Mouse (Mus musculus): ENCODE results near the gene Paxip1. TPM values are rescaled to one million over a fixed set of nuclear protein-coding genes. Genes with fewer than 3 reads are reported as not detected.

Gene Paxip1
- total RNA-seq, 1 experiment, result 49.3 TPM

DNA sequence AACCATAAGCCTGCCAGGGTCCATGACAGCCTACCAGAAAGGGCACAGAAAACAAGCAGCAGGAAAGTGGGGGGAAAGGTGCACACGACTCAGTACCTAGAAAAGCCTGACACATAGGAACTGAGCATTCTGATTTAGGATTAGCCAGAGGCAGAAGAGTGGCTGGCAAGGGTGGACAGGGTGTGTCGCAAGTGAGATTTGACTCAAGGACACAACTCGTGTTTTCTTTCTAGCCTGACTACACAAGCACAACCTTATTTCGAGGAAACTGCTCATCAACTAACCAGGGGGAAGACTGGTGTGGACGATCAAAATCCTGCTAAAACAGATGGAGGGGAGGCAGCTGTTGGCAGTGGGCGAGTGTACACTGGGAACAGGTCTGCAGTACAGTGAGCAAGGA, 52.3 kb downstream of the Paxip1 start:
- no peak overlapping the region; the same call in 1 of the 2 replicates for H3K27ac ChIP-seq (ENCODE audit: insufficient read depth, low read depth, low read length, poor library complexity, severe bottlenecking)
- DNase-seq (ENCODE audit: low read depth, low spot score), result no peak
- H3K36me3 ChIP-seq (ENCODE audit: control insufficient read depth, insufficient read depth, low read length, poor library complexity, severe bottlenecking), result peaks cover 22% of the 10 kb centered on the region
- no peak overlapping the region for H3K9ac ChIP-seq (ENCODE audit: insufficient read depth, low read depth, low read length, poor library complexity, severe bottlenecking)
- no peak overlapping the region for H3K4me3 ChIP-seq (ENCODE audit: insufficient read depth in 1 of 2, low read depth in 1 of 2, low read length in 2 of 2, poor library complexity in 1 of 2, severe bottlenecking in 1 of 2)
- no peaks in the 10 kb centered on the region for H3K9me3 ChIP-seq (ENCODE audit: control insufficient read depth, insufficient read depth, low read depth, low read length)
- in situ Hi-C loops (cut with MboI; ENCODE audit: low sequenced_read_pairs in 2 of 2, unreplicated experiment in 2 of 2), result no loop called here
- TF ChIP-seq ZNF384 (IDR thresholded peaks at IDR 0.05; ENCODE audit: low read depth, low read length) (no peak), HCFC1 (IDR thresholded peaks at IDR 0.05; ENCODE audit: borderline replicate concordance, insufficient read depth, low read length) (no peak), CHD2 (IDR thresholded peaks at IDR 0.05; ENCODE audit: low read depth, low read length) (no peak), MAFK (IDR thresholded peaks at IDR 0.05; ENCODE audit: insufficient read depth, low read depth, low read length) (no peak), ZC3H11A (IDR thresholded peaks at IDR 0.05; ENCODE audit: borderline replicate concordance, low read depth, low read length) (no peak)
- H3K4me1 ChIP-seq (ENCODE audit: control insufficient read depth in 2 of 2, insufficient read depth in 2 of 2, low read length in 2 of 2, poor library complexity in 1 of 2), result no peaks in the 10 kb centered on the region

DNA sequence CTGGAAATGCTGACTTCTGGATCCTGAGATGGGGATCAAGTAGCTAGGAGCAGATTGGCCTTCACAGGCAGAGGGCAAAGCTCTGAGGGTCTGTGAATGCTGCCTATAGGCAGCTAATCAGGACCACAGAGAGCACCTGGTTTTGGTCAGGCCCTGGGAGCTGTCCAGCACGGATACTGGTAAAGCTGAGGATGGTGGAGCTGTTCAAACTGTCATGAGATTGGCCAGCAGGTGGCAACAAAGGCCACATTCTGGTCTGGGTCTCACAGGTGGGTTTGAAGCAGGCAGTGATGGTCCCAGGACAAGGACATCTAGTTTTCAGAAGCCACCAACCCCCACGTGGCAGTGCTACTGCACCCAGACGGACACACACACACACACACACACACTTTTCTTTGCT, 54.3 kb downstream of the Paxip1 start:
- no peak overlapping the region for H3K9ac ChIP-seq (ENCODE audit: insufficient read depth, low read depth, low read length, poor library complexity, severe bottlenecking)
- H3K27ac ChIP-seq (ENCODE audit: insufficient read depth, low read depth, low read length, poor library complexity, severe bottlenecking), result no peak overlapping the region
- no peak for TF ChIP-seq CHD2 (IDR thresholded peaks at IDR 0.05; ENCODE audit: low read depth, low read length)
- TF ChIP-seq ZC3H11A (IDR thresholded peaks at IDR 0.05; ENCODE audit: borderline replicate concordance, low read depth, low read length), result peak; percentile 40; the same call in 1 of the 2 replicates
- TF ChIP-seq ZNF384 (IDR thresholded peaks at IDR 0.05; ENCODE audit: low read depth, low read length), result 0 out of 2 replicates have a peak, but pooled peaks have one; percentile 17
- TF ChIP-seq MAFK (IDR thresholded peaks at IDR 0.05; ENCODE audit: insufficient read depth, low read depth, low read length), result no peak
- no peak for TF ChIP-seq HCFC1 (IDR thresholded peaks at IDR 0.05; ENCODE audit: borderline replicate concordance, insufficient read depth, low read length)
- DNase-seq (ENCODE audit: low read depth, low spot score), result peak; percentile 89
- no peaks in the 10 kb centered on the region for H3K9me3 ChIP-seq (ENCODE audit: control insufficient read depth, insufficient read depth, low read depth, low read length)
- H3K4me3 ChIP-seq (ENCODE audit: insufficient read depth in 1 of 2, low read depth in 1 of 2, low read length in 2 of 2, poor library complexity in 1 of 2, severe bottlenecking in 1 of 2), result no peak overlapping the region
- no peaks in the 10 kb centered on the region for H3K4me1 ChIP-seq (ENCODE audit: control insufficient read depth in 2 of 2, insufficient read depth in 2 of 2, low read length in 2 of 2, poor library complexity in 1 of 2)
- in situ Hi-C loops (cut with MboI; ENCODE audit: low sequenced_read_pairs in 2 of 2, unreplicated experiment in 2 of 2), result no loop called here
- H3K36me3 ChIP-seq (ENCODE audit: control insufficient read depth, insufficient read depth, low read length, poor library complexity, severe bottlenecking), result peaks cover 5% of the 10 kb centered on the region; the same call in 1 of the 2 replicates

- no peak for DNase-seq (ENCODE audit: low read depth, low spot score)
- in situ Hi-C loops (cut with MboI; ENCODE audit: low sequenced_read_pairs in 2 of 2, unreplicated experiment in 2 of 2), result no loop called here
- Histone ChIP-seq H3K9ac (ENCODE audit: insufficient read depth, low read depth, low read length, poor library complexity, severe bottlenecking) (no peak overlapping the region), H3K9me3 (ENCODE audit: control insufficient read depth, insufficient read depth, low read depth, low read length) (no peaks in the 10 kb centered on the region), H3K4me3 (ENCODE audit: insufficient read depth in 1 of 2, low read depth in 1 of 2, low read length in 2 of 2, poor library complexity in 1 of 2, severe bottlenecking in 1 of 2) (no peak overlapping the region), H3K36me3 (ENCODE audit: control insufficient read depth, insufficient read depth, low read length, poor library complexity, severe bottlenecking) (no peaks in the 10 kb centered on the region), H3K27ac (ENCODE audit: insufficient read depth, low read depth, low read length, poor library complexity, severe bottlenecking) (no peak overlapping the region), H3K4me1 (ENCODE audit: control insufficient read depth in 2 of 2, insufficient read depth in 2 of 2, low read length in 2 of 2, poor library complexity in 1 of 2) (no peaks in the 10 kb centered on the region)
- no peak for TF ChIP-seq MAFK (IDR thresholded peaks at IDR 0.05; ENCODE audit: insufficient read depth, low read depth, low read length)
- no peak for TF ChIP-seq HCFC1 (IDR thresholded peaks at IDR 0.05; ENCODE audit: borderline replicate concordance, insufficient read depth, low read length)
- TF ChIP-seq ZNF384 (IDR thresholded peaks at IDR 0.05; ENCODE audit: low read depth, low read length), result no peak
- no peak for TF ChIP-seq CHD2 (IDR thresholded peaks at IDR 0.05; ENCODE audit: low read depth, low read length)
- TF ChIP-seq ZC3H11A (IDR thresholded peaks at IDR 0.05; ENCODE audit: borderline replicate concordance, low read depth, low read length), result no peak
These were observed 59.1 kb downstream of the Paxip1 start for GRCm38 (mm10) chr5:27732288-27732868.

DNA sequence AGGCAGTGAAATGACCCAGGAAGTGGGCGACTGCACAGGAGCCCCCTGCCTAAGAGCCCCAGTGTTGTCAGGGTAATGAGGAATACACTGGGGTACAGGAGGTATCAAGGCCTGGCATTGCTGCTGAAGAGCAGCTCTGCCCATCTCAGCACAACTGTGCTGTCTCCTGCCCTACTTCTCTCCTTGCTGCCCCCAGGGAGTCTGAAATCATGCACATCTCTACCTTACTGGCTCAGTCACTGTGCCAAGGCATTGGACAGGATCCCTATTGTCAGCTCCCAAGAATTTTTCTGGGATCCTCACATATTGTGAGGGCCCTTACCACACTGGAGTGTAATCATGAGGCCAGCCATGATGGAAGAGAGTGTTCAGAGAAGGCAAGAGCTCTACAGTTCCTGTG, 60.1 kb downstream of the Paxip1 start:
- TF ChIP-seq ZC3H11A (IDR thresholded peaks at IDR 0.05; ENCODE audit: borderline replicate concordance, low read depth, low read length) (no peak), HCFC1 (IDR thresholded peaks at IDR 0.05; ENCODE audit: borderline replicate concordance, insufficient read depth, low read length) (no peak), MAFK (IDR thresholded peaks at IDR 0.05; ENCODE audit: insufficient read depth, low read depth, low read length) (no peak), CHD2 (IDR thresholded peaks at IDR 0.05; ENCODE audit: low read depth, low read length) (no peak), ZNF384 (IDR thresholded peaks at IDR 0.05; ENCODE audit: low read depth, low read length) (no peak)
- DNase-seq (ENCODE audit: low read depth, low spot score), result no peak

More for the DNA sequence above, 60.1 kb downstream of the Paxip1 start:
- no peak overlapping the region for H3K9ac ChIP-seq (ENCODE audit: insufficient read depth, low read depth, low read length, poor library complexity, severe bottlenecking)
- H3K36me3 ChIP-seq (ENCODE audit: control insufficient read depth, insufficient read depth, low read length, poor library complexity, severe bottlenecking), result no peaks in the 10 kb centered on the region
- H3K4me1 ChIP-seq (ENCODE audit: control insufficient read depth in 2 of 2, insufficient read depth in 2 of 2, low read length in 2 of 2, poor library complexity in 1 of 2), result no peaks in the 10 kb centered on the region
- no peaks in the 10 kb centered on the region for H3K9me3 ChIP-seq (ENCODE audit: control insufficient read depth, insufficient read depth, low read depth, low read length)
- in situ Hi-C loops (cut with MboI; ENCODE audit: low sequenced_read_pairs in 2 of 2, unreplicated experiment in 2 of 2), result no loop called here
- no peak overlapping the region for H3K27ac ChIP-seq (ENCODE audit: insufficient read depth, low read depth, low read length, poor library complexity, severe bottlenecking)
- no peak overlapping the region for H3K4me3 ChIP-seq (ENCODE audit: insufficient read depth in 1 of 2, low read depth in 1 of 2, low read length in 2 of 2, poor library complexity in 1 of 2, severe bottlenecking in 1 of 2)

All from ES-E14 (cell line).